Mouse (Mus musculus) embryonic facial prominence, embryonic 12.5 days (tissue): ENCODE results near the gene Cabp4. TPM values are rescaled to one million over a fixed set of nuclear protein-coding genes. Genes with fewer than 3 reads are reported as not detected.

Source experiments
- ATAC-seq: fragments of 200-750 bp; cut with Nextera tagmentation; 2 replicates; pipeline ENCODE4 v1.8.0; 2017; ENCODE audit not compliant: insufficient number of reproducible peaks, insufficient read depth, low FRiP score, low TSS enrichment
- H3K27ac ChIP-seq: fragments of 300-500 bp; sonication (generic); 2 replicates; pipeline ENCODE4 v1.5.1; 2016; ENCODE audit warnings: mild to moderate bottlenecking
- H3K27me3 ChIP-seq: fragments of 300-500 bp; sonication (generic); 2 replicates; pipeline ENCODE4 v1.6.1; 2016; ENCODE audit warnings: mild to moderate bottlenecking, moderate library complexity
- H3K36me3 ChIP-seq: fragments of 300-500 bp; sonication (generic); 2 replicates; pipeline ENCODE4 v1.6.1; 2016; ENCODE audit warnings: mild to moderate bottlenecking
- H3K4me1 ChIP-seq: fragments of 300-500 bp; sonication (generic); 2 replicates; pipeline ENCODE4 v1.6.1; 2016
- H3K4me2 ChIP-seq: fragments of 300-500 bp; sonication (generic); replicated peaks from 2 replicates; pipeline ENCODE4 v1.6.1; 2016; ENCODE audit warnings: mild to moderate bottlenecking, moderate library complexity
- H3K4me3 ChIP-seq: fragments of 300-500 bp; sonication (generic); 2 replicates; pipeline ENCODE4 v1.5.1; 2016; ENCODE audit warnings: mild to moderate bottlenecking
- H3K9ac ChIP-seq: fragments of 300-500 bp; sonication (generic); 2 replicates; pipeline ENCODE4 v1.6.1; 2016; ENCODE audit warnings: mild to moderate bottlenecking, moderate library complexity
- H3K9me3 ChIP-seq: fragments of 300-500 bp; sonication (generic); 2 replicates; pipeline ENCODE4 v1.6.1; 2016; ENCODE audit warnings: mild to moderate bottlenecking, moderate library complexity
- whole genome bisulfite sequencing: fragments of 180-500 bp; shearing (Covaris S2); methylation state at CpG from one replicate; pipeline ENCODE4 v1.1.7; 2016; 5-methylcytosine and 5-hydroxymethylcytosine counted together
- polyA plus RNA-seq: library from polyadenylated mRNA; unstranded; fragments of >200 nt; fragmentation: Nextera tagmentation; extraction: Ambion mirVana; gene quantifications from 2 replicates; pipeline ENCODE4 v1.2.1, GENCODE M21; 2016

The Cabp4 gene
- not detected in 2 replicates for polyA plus RNA-seq

GRCm38 (mm10) chr19:4143759-4144268 is at the start of gene Cabp4:
Gene Cabp4 (minus strand): TSS chr19:4144033.
- Histone ChIP-seq H3K4me2 (no peak within 1 kb of the TSS), H3K27me3 (no peaks in the 10 kb centered on the region), H3K4me3 (no peak within 1 kb of the TSS), H3K4me1 (peaks cover 7% of the 10 kb centered on the region), H3K27ac (no peak within 1 kb of the TSS), H3K9me3 (0 out of 2 replicates have a peak, but pooled peaks cover 4% of the 10 kb centered on the region), H3K36me3 (no peaks in the 10 kb centered on the region), H3K9ac (no peak within 1 kb of the TSS)
- no peak for ATAC-seq
- 85% methylated on average over 7 of the region's 7 CpGs for WGBS

- Histone ChIP-seq H3K36me3 (peaks cover 50% of the 10 kb centered on the region), H3K4me3 (peak overlapping the region; percentile 68), H3K9me3 (no peaks in the 10 kb centered on the region), H3K4me2 (peak overlapping the region; percentile 90), H3K27ac (no peak overlapping the region), H3K4me1 (peaks cover 23% of the 10 kb centered on the region), H3K27me3 (no peaks in the 10 kb centered on the region), H3K9ac (peak overlapping the region; percentile 95)
- ATAC-seq = no peak
- WGBS = 69% methylated on average over 6 of the region's 6 CpGs
Measured at GRCm38 (mm10) chr19:4193129-4193528, 49.3 kb upstream of the Cabp4 start.

DNA sequence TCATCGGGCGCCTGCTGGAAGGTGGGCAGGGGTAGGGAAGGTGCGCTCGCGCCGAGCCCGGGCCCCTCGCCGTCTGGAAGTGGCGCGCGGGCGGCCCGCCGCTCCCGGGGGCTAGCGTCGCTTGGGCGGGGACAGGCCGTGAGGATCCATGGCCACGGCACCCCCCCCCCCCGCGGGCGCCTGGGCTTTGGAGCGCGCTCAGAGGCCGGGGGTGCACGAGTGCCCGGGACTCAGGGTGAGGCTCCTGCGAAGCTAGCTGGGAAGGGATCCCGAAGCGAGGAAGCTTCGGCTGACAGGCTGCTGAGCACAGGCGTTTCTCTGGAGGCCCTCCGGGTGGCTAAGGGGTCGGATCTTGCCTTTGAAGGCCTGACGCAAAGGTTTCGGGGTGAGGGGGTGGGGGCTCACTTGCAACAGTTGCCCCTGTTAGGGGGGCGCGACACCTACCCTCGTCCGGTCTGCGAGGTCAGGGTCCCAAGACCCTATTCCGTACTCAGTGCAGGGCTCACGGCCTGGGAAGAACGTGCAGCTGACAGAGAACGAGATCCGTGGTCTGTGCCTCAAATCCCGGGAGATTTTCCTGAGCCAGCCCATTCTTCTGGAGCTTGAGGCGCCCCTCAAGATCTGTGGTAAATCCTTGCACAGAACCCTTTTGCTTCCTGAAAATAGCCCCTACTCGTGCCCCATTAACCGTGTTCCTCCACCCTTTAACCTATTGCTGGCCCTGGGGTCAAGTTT is 48.6 kb upstream of the Cabp4 start:
- peak overlapping the region; percentile 90 for H3K4me2 ChIP-seq
- H3K27me3 ChIP-seq = no peaks in the 10 kb centered on the region
- H3K9ac ChIP-seq = peak overlapping the region; percentile 95
- H3K27ac ChIP-seq = peak overlapping the region; percentile 96
- peaks cover 45% of the 10 kb centered on the region for H3K36me3 ChIP-seq
- no peak for ATAC-seq
- under 1% methylated on average over 51 of the region's 52 CpGs for WGBS
- H3K4me3 ChIP-seq = peak overlapping the region; percentile 68
- H3K9me3 ChIP-seq = no peaks in the 10 kb centered on the region
- H3K4me1 ChIP-seq = peaks cover 23% of the 10 kb centered on the region

GRCm38 (mm10) chr19:4191528-4192250 is 47.9 kb upstream of the Cabp4 start, which contains the start of gene Ppp1ca:
Gene Ppp1ca (plus strand): TSS chr19:4192065.
- ATAC-seq = peak; percentile 85
- Histone ChIP-seq H3K9me3 (no peaks in the 10 kb centered on the region), H3K27me3 (no peaks in the 10 kb centered on the region), H3K36me3 (peaks cover 38% of the 10 kb centered on the region), H3K9ac (peak within 1 kb of the TSS; percentile 95), H3K4me1 (peaks cover 21% of the 10 kb centered on the region), H3K4me3 (peak within 1 kb of the TSS; percentile 68), H3K27ac (peak within 1 kb of the TSS; percentile 96), H3K4me2 (peak within 1 kb of the TSS; percentile 90)
- WGBS = 8% methylated on average over 27 of the region's 47 CpGs

DNA sequence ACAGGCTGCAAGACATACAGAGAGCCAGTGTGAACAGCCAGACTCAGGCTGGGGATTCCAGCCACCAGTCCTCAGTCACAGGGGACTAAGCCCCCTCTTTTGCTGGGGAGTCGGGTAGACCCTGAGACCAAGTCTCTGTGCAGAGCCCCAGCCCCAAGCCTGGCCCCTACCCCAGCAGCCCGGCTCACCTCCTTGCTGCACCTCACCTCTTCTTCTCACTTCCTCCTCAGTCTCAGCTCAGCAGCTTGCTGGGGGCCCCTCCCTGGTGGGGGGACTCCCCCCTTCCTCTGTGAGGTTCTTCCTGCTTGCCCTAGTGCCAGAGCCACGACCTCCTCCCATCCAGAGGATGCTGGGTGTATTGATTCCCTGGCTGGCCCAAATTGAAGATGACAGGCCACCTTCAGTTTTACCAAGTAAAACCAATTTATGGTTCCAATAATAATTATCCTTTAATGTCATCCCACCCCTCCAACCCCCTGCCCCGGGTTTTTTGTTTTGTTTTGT is 47.0 kb upstream of the Cabp4 start, which contains the start of gene Tbc1d10c:
Tbc1d10c (minus strand) TSS at position 454 of the 504 bp plus-strand sequence.
- Histone ChIP-seq H3K27me3 (no peaks in the 10 kb centered on the region), H3K4me3 (peak within 1 kb of the TSS; percentile 68), H3K4me1 (peaks cover 13% of the 10 kb centered on the region), H3K9me3 (no peaks in the 10 kb centered on the region), H3K4me2 (peak within 1 kb of the TSS; percentile 90), H3K9ac (peak within 1 kb of the TSS; percentile 95), H3K36me3 (peaks cover 30% of the 10 kb centered on the region), H3K27ac (peak within 1 kb of the TSS; percentile 96)
- WGBS = 61% methylated on average over 4 of the region's 4 CpGs
- no peak for ATAC-seq

DNA sequence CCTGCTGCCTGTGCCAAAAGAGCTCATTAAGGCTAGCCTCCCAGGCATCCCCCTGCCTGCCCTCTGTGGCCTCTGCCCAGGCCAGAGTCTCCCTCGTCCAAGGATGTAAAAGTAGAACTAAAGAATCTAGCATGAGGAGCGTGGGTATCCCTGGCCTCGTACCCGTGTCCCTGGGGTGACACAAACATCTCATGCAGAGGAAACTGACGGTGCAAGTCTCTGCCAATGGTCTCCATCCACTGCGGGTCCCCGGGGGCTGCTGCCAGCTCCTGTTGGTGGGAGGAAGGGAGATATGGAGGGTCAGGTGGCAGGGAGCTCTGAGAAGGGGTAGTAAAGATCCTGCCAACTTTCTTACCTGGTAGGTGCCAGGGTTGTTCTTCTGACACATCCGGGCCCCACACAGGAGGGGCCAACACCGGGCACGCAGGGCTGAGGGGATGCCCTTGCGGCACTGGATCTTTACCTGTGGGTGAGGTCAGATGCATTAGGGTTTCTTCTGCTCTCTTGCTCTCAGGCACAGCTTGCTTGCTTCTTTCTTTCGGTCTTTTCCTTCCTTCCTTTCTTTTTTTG is 45.3 kb upstream of the Cabp4 start:
- H3K9me3 ChIP-seq = no peaks in the 10 kb centered on the region
- no peak overlapping the region for H3K4me2 ChIP-seq
- H3K4me1 ChIP-seq = peaks cover 26% of the 10 kb centered on the region
- no peak for ATAC-seq
- no peak overlapping the region for H3K9ac ChIP-seq
- peaks cover 12% of the 10 kb centered on the region for H3K36me3 ChIP-seq
- no peaks in the 10 kb centered on the region for H3K27me3 ChIP-seq
- no peak overlapping the region for H3K4me3 ChIP-seq
- WGBS = 87% methylated on average over 12 of the region's 12 CpGs
- no peak overlapping the region for H3K27ac ChIP-seq

GRCm38 (mm10) chr19:4187303-4187702 is 43.5 kb upstream of the Cabp4 start:
- Histone ChIP-seq H3K27ac (no peak overlapping the region), H3K36me3 (no peaks in the 10 kb centered on the region), H3K9ac (no peak overlapping the region), H3K4me2 (no peak overlapping the region), H3K9me3 (no peaks in the 10 kb centered on the region), H3K27me3 (no peaks in the 10 kb centered on the region), H3K4me1 (peaks cover 13% of the 10 kb centered on the region; the same call in 1 of the 2 replicates), H3K4me3 (no peak overlapping the region)
- no peak for ATAC-seq
- 74% methylated on average over 3 of the region's 3 CpGs for WGBS

- ATAC-seq = no peak
- no peaks in the 10 kb centered on the region for H3K9me3 ChIP-seq
- H3K4me1 ChIP-seq = peaks cover 13% of the 10 kb centered on the region; the same call in 1 of the 2 replicates
- no peak overlapping the region for H3K27ac ChIP-seq
- no peak overlapping the region for H3K4me2 ChIP-seq
- H3K9ac ChIP-seq = no peak overlapping the region
- no peak overlapping the region for H3K4me3 ChIP-seq
- WGBS = 56% methylated on average over 15 of the region's 15 CpGs
- no peaks in the 10 kb centered on the region for H3K36me3 ChIP-seq
- H3K27me3 ChIP-seq = no peaks in the 10 kb centered on the region
Measured at GRCm38 (mm10) chr19:4184976-4185975, 41.4 kb upstream of the Cabp4 start.

DNA sequence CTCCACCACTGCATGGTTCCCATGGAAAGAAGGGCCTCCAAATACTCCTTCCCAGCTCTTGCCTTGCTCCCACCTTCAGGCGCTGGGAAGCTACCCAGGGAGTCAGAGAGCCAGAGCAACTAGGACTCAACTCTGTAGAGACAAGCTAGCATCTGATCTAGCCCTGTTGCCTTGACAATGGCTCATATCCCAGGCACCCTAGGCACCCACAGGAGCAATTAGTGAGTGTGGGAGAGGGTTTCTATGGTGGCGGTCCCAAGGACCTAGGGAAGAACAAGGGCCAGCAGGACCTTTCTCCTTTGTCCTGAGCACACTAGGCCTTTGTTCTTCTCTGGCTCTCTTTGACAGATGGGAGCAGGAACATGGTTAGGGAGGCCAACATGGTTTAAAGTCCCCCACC is 39.9 kb upstream of the Cabp4 start:
- Histone ChIP-seq H3K4me2 (no peak overlapping the region), H3K9ac (no peak overlapping the region), H3K36me3 (no peaks in the 10 kb centered on the region), H3K9me3 (no peaks in the 10 kb centered on the region), H3K27me3 (no peaks in the 10 kb centered on the region), H3K27ac (no peak overlapping the region), H3K4me1 (peaks cover 13% of the 10 kb centered on the region; the same call in 1 of the 2 replicates), H3K4me3 (no peak overlapping the region)
- WGBS = 65% methylated on average over 2 of the region's 2 CpGs
- no peak for ATAC-seq

DNA sequence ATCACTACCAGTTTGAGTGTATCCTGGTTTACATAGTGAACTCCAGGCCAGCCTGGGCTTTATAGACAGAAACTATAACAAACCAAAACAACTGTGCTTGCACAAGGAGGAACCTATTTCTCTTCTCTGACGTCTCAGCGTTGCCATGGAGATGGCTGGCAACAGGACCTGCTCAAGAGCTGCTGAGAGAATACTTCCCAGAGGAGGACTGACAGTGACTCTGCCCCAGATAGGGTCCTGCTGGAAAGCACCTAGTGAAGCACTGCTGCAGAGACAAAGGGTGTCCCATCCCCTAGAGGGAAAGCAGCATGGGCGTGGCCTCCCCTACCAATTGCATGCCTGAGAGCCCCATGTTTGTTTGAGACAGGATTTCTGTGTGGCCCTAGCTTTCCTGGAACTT is 38.1 kb upstream of the Cabp4 start:
- no peak overlapping the region for H3K27ac ChIP-seq
- H3K27me3 ChIP-seq = no peaks in the 10 kb centered on the region
- no peak overlapping the region for H3K4me3 ChIP-seq
- H3K4me1 ChIP-seq = peaks cover 13% of the 10 kb centered on the region; the same call in 1 of the 2 replicates
- WGBS = 39% methylated on average over 3 of the region's 3 CpGs
- no peak overlapping the region for H3K4me2 ChIP-seq
- H3K36me3 ChIP-seq = no peaks in the 10 kb centered on the region
- no peaks in the 10 kb centered on the region for H3K9me3 ChIP-seq
- H3K9ac ChIP-seq = no peak overlapping the region
- ATAC-seq = no peak
